Mouse (Mus musculus): ENCODE results near the gene Ppm1n. TPM values are rescaled to one million over a fixed set of nuclear protein-coding genes. Genes with fewer than 3 reads are reported as not detected.

Ppm1n gene
- total and polyA plus RNA-seq, 3 experiments: not detected

GRCm38 (mm10) chr7:19238344-19238743 lies 41.5 kb downstream of the Ppm1n start:
- Histone ChIP-seq H3K4me1 (ENCODE audit: control insufficient read depth in 1 of 2, insufficient read depth in 2 of 2, low read length in 2 of 2) (peaks cover 4 to 16% of the 10 kb centered on the region in 2 experiments; a peak in 3 of 4 replicates), H3K79me2 (ENCODE audit: control insufficient read depth, insufficient read depth, low read length, poor library complexity) (peaks cover 24% of the 10 kb centered on the region), H3K27me3 (ENCODE audit: control insufficient read depth in 1 of 2, insufficient read depth in 2 of 2, low read length in 2 of 2) (no peaks in the 10 kb centered on the region), H3K4me3 (ENCODE audit: control insufficient read depth in 1 of 2, insufficient read depth in 1 of 2, low read depth in 2 of 2, low read length in 2 of 2) (no peak overlapping the region), H3K9ac (ENCODE audit: control insufficient read depth, low read depth, low read length, poor library complexity, severe bottlenecking) (no peak overlapping the region), H3K36me3 (ENCODE audit: control insufficient read depth in 1 of 2, insufficient read depth in 2 of 2, low read length in 2 of 2) (peaks cover 0 to 8% of the 10 kb centered on the region in 2 experiments; a peak in 3 of 4 replicates), H3K9me3 (replicated peaks; ENCODE audit: insufficient read depth, low read length) (no peaks in the 10 kb centered on the region), H3K27ac (ENCODE audit: control insufficient read depth, low read depth, low read length) (no peak overlapping the region)
- no peak for DNase-seq (ENCODE audit: low read depth, low spot score)
- TF ChIP-seq ZNF384 (IDR thresholded peaks at IDR 0.05; ENCODE audit: low read depth, low read length) (no peak), TBP (IDR thresholded peaks at IDR 0.05; ENCODE audit: low read depth, low read length) (no peak), TCF12 (IDR thresholded peaks at IDR 0.05; ENCODE audit: low read depth, low read length) (no peak), POLR2AphosphoS5 (IDR thresholded peaks at IDR 0.05; ENCODE audit: borderline replicate concordance, low read depth, low read length) (no peak), CHD2 (IDR thresholded peaks at IDR 0.05; ENCODE audit: low read length) (no peak), ZC3H11A (IDR thresholded peaks at IDR 0.05; ENCODE audit: low read depth, low read length) (no peak), SIN3A (IDR thresholded peaks at IDR 0.05; ENCODE audit: low read length) (no peak), JUND (IDR thresholded peaks at IDR 0.05; ENCODE audit: low read depth, low read length) (no peak)

- DNase-seq (ENCODE audit: low read depth, low spot score): no peak
- H3K4me1 ChIP-seq (ENCODE audit: control insufficient read depth in 1 of 2, insufficient read depth in 2 of 2, low read length in 2 of 2): peaks cover 4 to 16% of the 10 kb centered on the region in 2 experiments; a peak in 3 of 4 replicates
- H3K36me3 ChIP-seq (ENCODE audit: control insufficient read depth in 1 of 2, insufficient read depth in 2 of 2, low read length in 2 of 2): peaks cover 0 to 8% of the 10 kb centered on the region in 2 experiments; a peak in 3 of 4 replicates
- peaks cover 38% of the 10 kb centered on the region for H3K79me2 ChIP-seq (ENCODE audit: control insufficient read depth, insufficient read depth, low read length, poor library complexity)
- no peak overlapping the region for H3K4me3 ChIP-seq (ENCODE audit: control insufficient read depth in 1 of 2, insufficient read depth in 1 of 2, low read depth in 2 of 2, low read length in 2 of 2)
- no peak overlapping the region for H3K9ac ChIP-seq (ENCODE audit: control insufficient read depth, low read depth, low read length, poor library complexity, severe bottlenecking)
- no peak for TF ChIP-seq ZMIZ1 (IDR thresholded peaks at IDR 0.05; ENCODE audit: low read depth, low read length)
- TF ChIP-seq CHD1 (IDR thresholded peaks at IDR 0.05; ENCODE audit: low read depth, low read length): no peak
- TF ChIP-seq RAD21 (IDR thresholded peaks at IDR 0.05; ENCODE audit: low read depth, low read length): no peak
- no peak for TF ChIP-seq GABPA (IDR thresholded peaks at IDR 0.05; ENCODE audit: low read depth, low read length)
- no peak for TF ChIP-seq TCF12 (IDR thresholded peaks at IDR 0.05; ENCODE audit: low read depth, low read length)
- no peak for TF ChIP-seq MYC (IDR thresholded peaks at IDR 0.05; ENCODE audit: low read depth, low read length)
- no peak for TF ChIP-seq JUND (IDR thresholded peaks at IDR 0.05; ENCODE audit: low read depth, low read length)
- TF ChIP-seq MYB (IDR thresholded peaks at IDR 0.05; ENCODE audit: low read depth, low read length): no peak
- TF ChIP-seq BHLHE40 (IDR thresholded peaks at IDR 0.05; ENCODE audit: borderline replicate concordance, low read depth, low read length): no peak
- TF ChIP-seq GATA1 (IDR thresholded peaks at IDR 0.05; ENCODE audit: low read depth, low read length): no peak
- TF ChIP-seq ZNF384 (IDR thresholded peaks at IDR 0.05; ENCODE audit: low read depth, low read length): no peak
- TF ChIP-seq EP300 (IDR thresholded peaks at IDR 0.05; ENCODE audit: low read depth in 1 of 2, low read length in 2 of 2): no peak
- TF ChIP-seq ELF1 (IDR thresholded peaks at IDR 0.05; ENCODE audit: low read depth, low read length): no peak
- TF ChIP-seq ZC3H11A (IDR thresholded peaks at IDR 0.05; ENCODE audit: low read depth, low read length): no peak
- no peak for TF ChIP-seq ETS1 (IDR thresholded peaks at IDR 0.05; ENCODE audit: low read depth, low read length)
- no peaks in the 10 kb centered on the region for H3K27me3 ChIP-seq (ENCODE audit: control insufficient read depth in 1 of 2, insufficient read depth in 2 of 2, low read length in 2 of 2)
- H3K27ac ChIP-seq (ENCODE audit: control insufficient read depth, low read depth, low read length): no peak overlapping the region
- no peaks in the 10 kb centered on the region for H3K9me3 ChIP-seq (replicated peaks; ENCODE audit: insufficient read depth, low read length)
These were observed 43.5 kb downstream of the Ppm1n start for GRCm38 (mm10) chr7:19236411-19236810.

All from MEL (cell line).